Mouse (Mus musculus) thymus, adult 2 months (tissue): Measurements from ENCODE around the gene Pdcl3.

Source experiments
- CTCF ChIP-seq: fragments of 200-500 bp; IDR thresholded peaks from 2 replicates; pipeline ENCODE4 v1.5.1; 2012; ENCODE audit warnings: mild to moderate bottlenecking, control low read depth, low read length, moderate library complexity, borderline replicate concordance; ENCODE audit not compliant: control insufficient read depth, poor library complexity, insufficient read depth; ENCODE audit errors: extremely low read depth
- POLR2A ChIP-seq: fragments of 200-500 bp; IDR thresholded peaks from 2 replicates; pipeline ENCODE4 v1.6.1; 2012; ENCODE audit warnings: mild to moderate bottlenecking, low read length, control low read depth, moderate library complexity; ENCODE audit not compliant: control insufficient read depth, poor library complexity, insufficient read depth; ENCODE audit errors: extremely low read depth

DNA sequence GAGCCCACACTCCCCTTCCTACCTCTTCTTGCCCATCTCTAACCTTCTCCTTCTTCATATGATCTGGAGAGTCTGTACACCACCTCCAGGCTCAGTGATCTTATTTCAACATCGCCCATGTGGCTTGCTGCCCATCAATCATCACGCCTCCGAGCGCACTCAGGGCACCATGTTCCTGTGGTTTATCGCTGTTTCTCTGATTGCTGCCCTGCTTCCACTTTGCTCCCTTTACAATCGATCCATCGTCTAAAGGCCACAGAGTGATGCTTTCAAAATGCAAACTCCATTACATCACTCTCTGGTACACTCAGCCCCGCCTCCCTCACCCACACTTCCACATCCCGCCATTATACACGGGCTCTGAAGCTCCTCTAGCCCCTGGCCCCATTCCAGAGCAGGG is 30.1 kb downstream of the Pdcl3 start:
- TF ChIP-seq CTCF (no peak), POLR2A (no peak)
